Mouse (Mus musculus): ENCODE measurements around the gene Rfk.
A peak's percentile ranks its signal among the peaks of the same experiment; 100 is the strongest.

Rfk gene

DNA sequence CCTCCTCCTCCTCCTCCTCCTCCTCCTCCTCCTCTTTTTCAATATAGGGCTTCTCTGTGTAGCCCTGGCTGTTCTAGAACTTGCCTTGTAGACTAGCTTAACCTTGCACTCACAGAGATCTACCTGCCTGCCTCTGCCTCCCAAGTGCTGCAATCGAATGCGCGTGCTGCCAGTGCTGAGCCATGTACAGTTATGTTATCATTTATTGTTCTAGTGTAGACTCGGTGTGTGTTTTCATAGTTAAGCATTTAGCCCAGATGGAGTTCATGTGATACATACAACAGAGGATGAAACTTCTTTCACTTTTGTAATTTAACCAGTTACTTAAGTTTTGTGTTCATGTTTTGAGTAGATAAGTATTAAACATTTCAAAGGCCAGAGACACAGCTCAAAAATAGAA is 8.8 kb upstream of the Rfk start:
- DNase-seq (ENCODE audit: low spot score): peak; percentile 15

DNA sequence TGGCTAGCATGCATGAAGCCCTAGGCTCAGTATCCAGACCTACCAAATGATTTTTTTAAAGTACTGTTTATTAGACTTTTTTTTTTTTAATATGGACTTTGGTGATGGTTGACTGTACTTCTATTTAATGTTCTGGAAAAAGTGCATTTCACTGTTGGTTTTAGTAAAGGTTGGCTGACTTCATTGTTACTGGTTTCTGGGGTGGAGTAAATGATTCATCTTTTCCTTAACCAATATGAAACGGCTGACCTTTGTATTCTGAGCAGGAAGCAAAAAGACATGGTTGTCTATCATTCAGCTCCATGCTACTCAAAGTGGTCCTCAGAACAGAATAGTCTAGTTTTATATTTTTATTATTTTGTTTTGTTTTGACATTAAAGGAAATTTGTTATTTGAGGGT is 8.4 kb upstream of the Rfk start:
- DNase-seq (ENCODE audit: low spot score): no peak

DNA sequence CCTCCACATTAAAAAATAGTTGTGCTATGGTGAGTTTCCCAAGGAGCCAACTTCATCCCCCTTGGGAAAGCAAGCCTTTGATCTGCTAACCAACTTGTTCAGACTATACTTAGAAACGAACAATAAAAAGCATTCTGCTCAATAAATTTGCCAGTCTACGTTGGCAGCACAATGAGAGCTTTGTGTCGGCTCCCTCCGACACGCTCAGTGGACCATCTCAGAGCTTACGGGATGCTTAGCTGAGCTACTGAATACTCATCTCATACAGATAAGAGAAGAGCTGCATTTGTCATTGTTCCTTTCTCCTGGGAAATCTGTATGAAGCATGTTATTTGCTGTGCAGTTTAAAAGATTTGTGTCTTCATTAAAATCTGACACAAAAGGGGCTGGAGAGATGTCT is 7.4 kb upstream of the Rfk start:
- no peak for DNase-seq (ENCODE audit: low spot score)

DNA sequence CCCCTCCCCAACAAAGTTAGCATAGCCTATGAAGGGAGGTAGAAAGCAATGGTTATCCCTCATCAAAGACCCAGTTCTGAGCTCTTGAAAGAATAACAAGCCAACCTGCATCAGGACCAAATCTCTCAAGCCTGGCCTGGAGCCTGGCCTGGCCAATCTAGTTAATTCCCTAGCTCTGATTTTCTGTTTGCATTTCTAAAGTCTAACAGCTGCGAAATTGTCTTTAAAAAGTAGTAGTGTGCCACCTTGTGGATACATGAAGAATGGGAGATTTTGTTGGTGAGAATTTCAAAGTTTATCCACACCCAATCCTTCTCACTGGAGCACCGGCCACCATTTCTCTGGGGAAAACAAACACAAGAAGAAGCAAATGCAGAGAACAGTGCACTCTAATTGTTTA is 5.4 kb upstream of the Rfk start:
- DNase-seq (ENCODE audit: low spot score): peak; percentile 27

DNA sequence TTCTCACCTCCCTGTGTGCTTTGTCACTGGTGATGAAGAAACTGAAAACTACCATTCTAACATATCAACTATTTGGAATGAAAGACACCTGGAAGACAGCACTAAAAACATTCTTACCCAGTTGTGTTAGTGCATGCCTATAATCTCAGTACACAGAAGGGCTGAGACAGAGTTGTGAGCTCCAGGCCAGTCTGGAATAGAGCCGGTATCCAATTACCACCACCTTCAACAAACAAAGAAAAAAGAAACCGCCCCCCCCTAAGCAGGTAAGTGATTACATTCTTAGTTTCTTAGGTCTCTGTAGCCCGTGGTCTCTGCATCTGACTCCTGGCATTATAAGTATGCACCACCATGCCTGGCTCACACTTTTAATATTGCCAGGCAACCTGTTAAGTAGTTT is 977 bp upstream of the Rfk start:
- no peak for DNase-seq (ENCODE audit: low spot score)

DNA sequence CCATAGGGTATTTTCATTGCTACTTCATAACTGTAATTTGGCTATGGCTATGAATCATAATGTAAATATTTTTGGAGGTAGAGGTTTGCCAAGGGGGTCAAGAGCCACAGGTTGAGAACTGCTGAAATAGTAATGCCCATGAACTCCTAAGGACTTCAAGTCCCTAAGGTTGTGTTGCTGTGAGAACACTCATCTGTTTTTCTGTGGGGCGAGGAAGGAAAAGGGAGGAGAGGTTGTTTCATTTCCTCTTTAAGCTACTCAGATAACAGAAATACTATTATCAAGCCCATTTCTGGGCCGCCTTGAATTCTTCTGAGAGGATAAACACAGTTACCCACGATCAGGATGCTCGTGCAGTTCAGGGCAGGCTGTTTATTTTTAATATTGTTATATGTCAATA is 3.0 kb downstream of the Rfk start:
- no peak for DNase-seq (ENCODE audit: low spot score)

DNA sequence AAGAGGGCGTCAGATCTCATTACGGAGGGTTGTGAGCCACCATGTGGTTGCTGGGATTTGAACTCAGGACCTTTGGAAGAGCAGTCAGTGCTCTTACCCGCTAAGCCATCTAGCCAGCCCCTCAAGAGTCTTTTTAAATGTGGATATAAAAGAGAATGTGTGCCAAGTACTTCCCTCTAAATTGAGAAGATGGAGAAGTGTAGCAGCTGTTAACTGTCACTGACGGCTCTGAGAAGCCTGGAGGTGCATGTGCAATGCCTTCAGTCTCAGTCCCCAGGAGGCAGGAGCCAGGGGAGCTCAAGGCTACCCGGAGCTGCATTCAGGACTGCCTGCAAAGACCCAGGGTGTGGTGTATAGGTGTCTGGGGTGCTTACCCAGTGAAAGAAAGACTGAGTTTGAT is 4.1 kb downstream of the Rfk start:
- no peak for DNase-seq (ENCODE audit: low spot score)

DNA sequence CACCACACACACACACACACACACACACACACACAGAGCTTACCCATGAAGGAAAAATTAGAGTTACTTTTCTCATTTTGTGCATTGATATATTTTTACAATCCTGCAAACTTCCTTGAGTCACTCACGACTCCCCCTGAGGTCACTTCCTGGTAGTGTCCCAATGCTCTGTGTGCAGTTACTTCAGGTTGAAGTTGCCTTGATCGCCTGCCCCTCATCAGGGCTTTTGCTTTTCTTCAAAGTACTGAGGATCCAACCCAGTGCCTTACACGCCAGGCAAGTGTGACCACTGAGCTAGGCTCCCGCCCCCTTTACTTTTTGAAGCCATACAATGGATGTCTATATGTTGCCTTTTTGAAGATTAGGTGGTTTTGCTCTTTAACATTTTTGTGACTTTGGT is 6.1 kb downstream of the Rfk start:
- DNase-seq (ENCODE audit: low spot score): no peak

DNA sequence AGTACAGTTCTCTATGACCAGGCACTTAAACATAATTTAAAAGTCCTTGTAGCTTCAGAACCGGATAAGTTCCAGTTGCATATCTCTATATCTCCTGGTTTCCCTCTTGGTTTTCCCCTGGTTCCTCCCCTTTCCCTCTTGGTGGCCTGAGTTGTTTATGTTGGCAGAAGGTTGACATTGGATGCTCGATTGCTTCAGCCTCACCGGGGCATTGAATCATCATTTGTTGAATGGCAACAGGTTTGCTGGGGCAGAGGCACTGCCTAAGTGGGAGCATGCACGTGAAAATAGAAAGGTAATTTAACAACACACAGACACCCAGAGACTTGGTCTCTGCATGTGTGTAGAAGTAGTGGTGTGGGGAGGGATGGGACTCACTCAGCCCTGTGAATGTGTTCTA is 6.7 kb downstream of the Rfk start:
- no peak for DNase-seq (ENCODE audit: low spot score)

DNA sequence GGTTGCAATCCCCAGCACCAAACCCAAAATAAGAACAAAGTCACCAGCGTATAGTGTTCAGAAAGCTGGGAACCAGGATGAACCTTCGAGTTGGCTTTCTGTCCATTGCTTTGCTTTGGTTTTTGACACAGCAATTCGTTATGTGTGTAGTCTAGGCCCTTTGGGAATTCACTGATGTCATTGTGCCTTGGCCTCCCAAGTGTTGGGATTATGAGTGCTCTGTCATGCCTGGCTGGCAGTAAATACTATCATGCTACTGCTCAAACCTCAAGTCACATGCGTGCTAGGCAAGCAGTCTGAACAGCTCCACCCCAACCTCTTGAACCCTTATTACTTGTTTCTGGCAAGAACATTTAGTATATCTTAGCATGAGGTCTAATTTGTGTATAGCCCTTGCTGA is 9.3 kb downstream of the Rfk start:
- DNase-seq (ENCODE audit: low spot score): no peak

DNA sequence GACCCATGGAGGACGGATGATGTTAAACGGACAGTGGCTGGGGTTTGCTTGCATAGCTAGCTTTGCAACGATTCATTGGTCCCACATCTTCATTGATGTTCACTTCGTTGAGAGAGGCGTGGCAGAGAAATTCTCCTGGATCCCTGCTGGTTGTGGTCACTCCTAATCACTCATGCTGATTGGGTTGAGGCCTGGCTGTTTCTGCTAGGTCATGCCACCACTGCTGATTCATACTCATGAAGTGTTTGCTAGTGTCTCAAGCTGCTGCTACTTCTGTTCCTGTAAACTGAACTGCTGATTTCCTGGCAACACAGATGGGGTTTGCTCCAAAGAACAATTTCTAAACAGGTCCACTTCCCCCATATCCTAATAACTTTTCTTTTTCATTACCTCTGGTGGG is 13.0 kb downstream of the Rfk start:
- DNase-seq (ENCODE audit: low spot score): no peak

DNA sequence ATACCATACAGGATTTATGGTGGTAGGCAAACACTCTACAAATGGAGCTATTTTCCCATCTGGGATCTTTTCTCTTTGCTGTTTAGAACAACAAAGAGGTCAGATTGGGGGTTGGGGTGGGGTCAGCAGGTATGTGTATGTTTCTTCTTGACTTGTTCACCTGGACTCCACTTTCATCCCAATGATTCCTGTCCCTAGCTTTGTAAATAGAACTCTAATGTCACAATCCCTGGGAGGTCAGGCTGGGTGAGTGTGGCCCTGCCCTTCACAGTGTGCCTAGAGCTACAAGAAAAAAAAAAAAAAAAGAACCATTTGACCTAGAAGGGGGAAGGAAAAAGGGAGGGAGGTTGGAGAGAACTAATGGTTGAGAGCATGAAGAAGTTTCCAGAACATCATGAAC is 14.7 kb downstream of the Rfk start:
- DNase-seq (ENCODE audit: low spot score): no peak

DNA sequence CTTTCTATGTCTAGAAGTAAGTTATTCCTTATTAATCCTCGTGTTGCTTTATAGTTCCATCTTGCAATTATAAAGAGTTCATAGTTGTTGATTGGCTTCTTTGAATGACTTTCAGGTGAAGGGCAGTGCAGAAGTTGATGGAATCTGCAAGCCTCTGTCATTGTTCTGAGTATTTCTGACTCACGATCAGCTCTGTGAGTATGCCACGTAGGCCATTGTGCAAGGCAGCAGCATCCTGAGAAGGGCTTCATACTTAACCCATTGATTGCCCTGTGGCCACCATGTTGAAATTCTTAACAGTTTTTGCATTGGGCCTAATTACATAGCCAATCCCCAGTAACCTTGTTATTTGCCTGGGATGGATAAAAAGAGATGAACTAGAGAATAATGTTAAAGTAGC is 15.5 kb downstream of the Rfk start:
- DNase-seq (ENCODE audit: low spot score): no peak

DNA sequence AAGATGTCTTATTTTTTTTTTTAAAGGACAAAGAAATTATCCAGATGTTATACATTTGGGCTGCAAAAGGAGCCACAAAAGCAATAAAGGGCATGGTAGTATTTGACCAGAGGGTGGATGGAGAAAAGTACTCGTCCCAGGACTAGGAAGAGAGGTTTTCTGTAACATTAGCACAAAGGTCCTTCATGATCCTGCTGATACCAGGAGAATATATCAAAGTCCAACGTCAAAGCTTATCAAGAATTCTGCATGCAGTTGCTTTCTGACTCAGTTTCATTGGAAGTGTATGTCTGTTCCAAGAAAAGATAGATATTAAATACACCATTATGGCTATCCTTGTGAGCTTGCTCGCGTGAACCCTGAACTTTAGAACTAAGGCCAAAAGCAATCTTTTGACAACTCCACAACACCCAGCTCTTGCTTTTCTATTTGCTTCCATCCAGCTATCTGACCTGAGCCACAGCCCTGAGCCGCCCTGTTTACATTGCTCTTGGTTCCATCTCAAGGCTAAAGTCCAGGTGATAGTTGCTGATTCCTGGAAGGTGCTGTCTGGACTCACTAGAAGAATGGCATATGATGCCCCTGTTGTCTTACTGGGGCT is 16.7 kb downstream of the Rfk start:
- peak; percentile 41 for DNase-seq (ENCODE audit: low spot score)

DNA sequence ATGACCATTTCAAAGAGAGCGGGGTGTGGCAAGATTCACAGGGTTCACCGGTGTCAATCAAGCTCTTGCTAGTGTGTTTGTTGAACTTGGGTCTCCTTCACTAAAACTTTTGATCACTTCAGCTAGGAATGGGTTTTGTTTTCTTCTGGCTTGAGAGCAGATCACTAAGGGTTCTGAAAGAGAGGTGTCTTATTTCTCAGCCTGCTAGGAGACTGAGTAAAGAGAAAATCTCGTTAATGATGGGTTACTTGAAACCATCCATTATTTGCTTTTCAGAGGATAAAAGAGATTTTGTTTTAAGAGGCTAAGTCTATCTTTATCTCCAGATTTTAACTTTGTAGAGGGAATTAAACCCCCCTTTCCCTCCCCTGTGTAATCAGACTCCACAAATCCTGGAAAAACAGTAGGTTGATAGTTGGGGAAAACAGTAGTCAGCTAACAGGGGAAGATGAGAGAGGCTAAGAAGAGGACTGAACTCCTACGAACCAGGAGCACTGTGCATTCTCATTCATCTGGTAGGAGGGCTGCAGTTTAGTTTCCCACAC is 19.1 kb downstream of the Rfk start:
- no peak for DNase-seq (ENCODE audit: low spot score)

DNA sequence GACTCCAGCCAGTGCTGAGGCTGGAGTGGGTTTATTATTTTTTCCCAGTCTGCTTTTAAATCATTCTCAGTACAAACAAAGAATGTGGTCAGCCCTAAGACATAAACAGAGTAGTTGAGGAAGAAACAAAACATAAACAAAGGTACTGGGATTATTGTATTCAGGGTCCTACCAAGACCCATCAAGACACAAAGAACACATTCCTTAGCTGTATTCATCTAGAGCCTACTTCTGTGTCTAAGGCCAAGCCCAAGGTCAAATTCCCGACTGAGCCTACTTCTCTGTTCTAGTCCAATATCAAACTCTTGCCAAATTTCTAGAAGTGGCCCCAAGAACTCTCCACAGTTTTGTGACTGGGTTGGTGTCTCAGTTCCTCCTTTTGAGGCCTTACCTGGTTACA is 24.0 kb downstream of the Rfk start:
- DNase-seq (ENCODE audit: low spot score): no peak

DNA sequence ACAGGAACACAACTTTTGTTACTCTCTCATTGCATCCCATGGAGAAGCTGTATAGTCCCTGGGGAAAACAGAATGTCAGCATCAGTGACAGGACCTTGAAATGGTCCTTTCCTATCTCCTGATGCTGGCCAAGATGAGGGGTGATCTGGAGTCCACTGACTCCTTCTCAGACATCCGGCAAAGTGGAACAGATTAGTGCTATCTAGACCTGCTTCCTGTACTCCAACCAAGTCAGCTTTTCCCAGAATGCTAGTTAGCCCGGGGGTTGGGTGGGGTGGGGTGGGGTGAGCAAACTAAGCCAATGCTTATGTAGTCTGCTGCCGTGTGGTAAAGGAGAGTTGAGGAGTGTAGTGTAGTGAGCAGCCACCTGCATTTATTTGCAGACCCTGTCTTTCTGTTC is 29.5 kb downstream of the Rfk start:
- no peak for DNase-seq (ENCODE audit: low spot score)

DNA sequence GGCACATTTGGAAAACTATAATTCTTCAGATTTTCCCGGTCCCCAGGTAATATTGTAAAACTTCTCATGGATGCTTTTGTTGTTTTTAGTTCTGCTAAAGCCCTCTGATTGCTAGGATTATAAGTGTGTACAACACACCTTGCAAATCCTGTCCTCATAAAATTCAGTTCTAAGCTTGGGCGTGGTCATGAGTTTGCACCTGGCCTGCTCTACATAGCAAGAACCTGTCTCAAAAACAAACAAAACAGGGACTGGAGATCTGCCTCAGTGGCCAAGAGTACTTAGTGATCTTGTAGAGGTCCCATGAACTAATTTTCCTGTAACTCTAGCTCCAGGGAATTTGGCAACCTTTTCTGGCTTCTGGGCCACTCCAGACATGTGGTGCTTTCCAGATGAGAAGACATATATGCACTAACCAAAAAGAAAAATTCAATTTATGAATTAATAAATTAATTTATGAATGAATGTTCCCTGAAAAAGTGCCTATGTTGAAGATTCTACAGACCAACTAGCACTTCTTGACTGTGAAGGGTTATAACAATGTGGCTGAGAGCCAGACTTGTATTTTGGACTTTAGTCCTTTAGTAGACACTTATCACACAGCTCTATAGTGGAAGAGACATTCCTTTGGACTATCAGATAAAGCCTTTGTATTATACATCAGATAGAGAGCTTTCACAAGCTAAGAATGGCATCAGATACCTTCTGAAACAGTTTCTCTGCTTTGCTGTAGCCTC is 34.1 kb downstream of the Rfk start:
- DNase-seq (ENCODE audit: low spot score): no peak

DNA sequence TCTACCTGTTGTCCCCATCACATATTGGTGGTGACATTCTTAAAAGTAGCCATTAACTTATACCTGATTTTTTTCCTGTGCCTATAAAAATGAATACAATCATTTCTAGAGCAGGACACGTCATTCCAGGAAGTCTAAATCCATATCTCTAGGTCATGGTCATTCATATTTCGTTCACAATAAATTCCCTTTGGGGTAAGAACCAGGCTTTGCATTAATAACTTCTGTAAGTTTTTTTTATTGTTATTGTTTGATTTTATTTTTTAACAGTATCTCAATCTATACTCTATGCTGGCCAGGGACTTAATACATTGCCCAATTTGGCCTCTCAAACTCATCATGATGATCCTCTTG is 34.7 kb downstream of the Rfk start:
- DNase-seq (ENCODE audit: low spot score): no peak

DNA sequence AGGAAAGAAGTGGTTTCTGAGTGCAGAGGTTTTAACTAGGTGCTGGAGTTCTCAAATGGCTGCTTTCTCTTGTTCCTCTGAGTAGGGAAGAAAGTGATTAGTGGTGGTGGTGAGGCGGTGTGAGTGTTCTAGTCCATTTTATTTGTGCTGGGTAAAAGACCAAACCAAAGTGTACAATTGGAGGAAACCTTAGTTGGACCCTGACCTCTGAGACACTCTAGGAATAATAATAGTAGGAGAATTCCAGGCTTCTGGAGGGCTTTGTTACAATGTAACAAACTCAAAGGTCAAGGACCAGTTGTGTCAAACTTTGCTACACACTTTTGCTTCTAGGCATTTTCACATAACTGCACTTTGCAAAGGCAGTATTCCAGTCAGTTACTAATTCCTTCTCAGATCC is 42.8 kb downstream of the Rfk start:
- no peak for DNase-seq (ENCODE audit: low spot score)

DNA sequence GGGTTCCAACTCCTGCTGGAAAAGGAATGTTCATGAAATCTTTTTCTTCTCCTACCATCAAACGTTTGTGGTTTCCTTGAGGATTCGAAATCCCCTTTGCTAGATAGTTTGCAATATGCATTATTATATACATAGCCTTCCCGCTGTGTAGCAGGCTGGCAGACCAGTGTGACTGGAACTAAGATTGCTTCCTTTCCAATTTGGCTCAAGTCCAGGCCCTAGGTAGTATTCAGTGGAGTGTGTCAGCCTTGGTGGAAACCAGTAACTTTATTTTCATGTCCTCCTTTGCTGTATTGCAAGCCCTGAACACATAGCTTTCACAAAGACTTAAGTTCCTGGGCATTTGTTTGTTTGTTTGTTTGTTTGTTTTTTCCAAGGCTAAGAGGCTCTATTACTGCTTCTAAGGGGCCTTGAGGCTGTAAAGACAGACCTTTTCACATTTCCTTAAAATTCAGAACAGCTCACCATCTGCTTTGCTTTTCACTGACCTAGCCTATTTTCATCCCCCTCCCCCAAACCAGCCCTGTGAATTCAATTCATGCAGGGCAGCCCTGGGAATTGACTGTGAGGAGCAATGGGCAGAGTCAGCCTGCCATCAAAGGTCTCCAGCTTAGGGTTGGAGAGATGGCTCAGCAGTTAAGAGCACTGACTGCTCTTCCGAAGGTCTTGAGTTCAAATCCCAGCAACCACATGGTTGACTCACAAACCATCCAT is 45.8 kb downstream of the Rfk start:
- no peak for DNase-seq (ENCODE audit: low spot score)

DNA sequence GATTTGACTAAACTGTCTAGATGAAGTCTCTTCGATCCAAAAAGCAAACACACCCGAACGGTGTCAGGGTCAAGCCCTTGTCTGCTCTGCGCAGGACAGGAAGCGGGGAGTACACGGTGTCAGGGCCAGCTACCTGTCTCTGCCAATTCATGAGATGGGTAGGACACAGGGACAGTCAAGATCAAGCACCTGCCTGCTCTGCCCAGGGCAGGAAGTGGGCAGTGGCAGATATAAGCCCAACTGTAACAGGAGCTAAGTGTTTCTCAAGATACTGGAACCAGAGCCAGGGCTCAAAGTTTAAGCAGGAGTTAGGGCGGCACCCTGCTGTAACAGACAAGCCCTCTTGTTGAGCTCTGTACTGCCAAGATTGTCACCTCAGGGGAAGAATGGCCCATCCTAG is 49.7 kb downstream of the Rfk start:
- no peak for DNase-seq (ENCODE audit: low spot score)
